Mouse (Mus musculus) liver, embryonic 13.5 days (tissue): Measurements from ENCODE around the gene 2210017I01Rik. TPM values are rescaled to one million over a fixed set of nuclear protein-coding genes. Genes with fewer than 3 reads are reported as not detected.

Experiments
- polyA plus RNA-seq: library from polyadenylated mRNA; unstranded; fragments of >200 nt; fragmentation: Nextera tagmentation; extraction: Ambion mirVana; gene quantifications from 2 replicates; pipeline ENCODE4 v1.2.1, GENCODE M21; 2015

Gene 2210017I01Rik
- polyA plus RNA-seq, 1 experiment from 2014 or later = not detected

Other genes starting within 250 kb of the 2210017I01Rik start
- gene Sprr2f, start 242.3 kb downstream of the 2210017I01Rik start, polyA plus RNA-seq = not detected in 2 replicates
- gene Sprr2h, start 221.8 kb downstream of the 2210017I01Rik start, polyA plus RNA-seq = not detected in 2 replicates
- gene Sprr2i, start 199.5 kb downstream of the 2210017I01Rik start, polyA plus RNA-seq = not detected in 2 replicates
- gene Sprr2j-ps, start 189.4 kb downstream of the 2210017I01Rik start, polyA plus RNA-seq = not detected in 2 replicates
- gene Gm9774, start 178.1 kb downstream of the 2210017I01Rik start, polyA plus RNA-seq = 9.1 and 10.0 TPM in 2 replicates
- not detected in 2 replicates for gene Sprr2k, start 174.9 kb downstream of the 2210017I01Rik start, polyA plus RNA-seq
- gene Sprr1b, start 168.7 kb downstream of the 2210017I01Rik start, polyA plus RNA-seq = not detected in 2 replicates
- not detected in 2 replicates for gene Sprr3, start 148.8 kb downstream of the 2210017I01Rik start, polyA plus RNA-seq
- not detected in 2 replicates for gene Sprr1a, start 121.6 kb downstream of the 2210017I01Rik start, polyA plus RNA-seq
- gene Sprr4, start 107.0 kb downstream of the 2210017I01Rik start, polyA plus RNA-seq = not detected in 2 replicates
- gene 2310046K23Rik, start 73.0 kb downstream of the 2210017I01Rik start, polyA plus RNA-seq = not detected in 2 replicates
- gene Ivl, start 33.8 kb downstream of the 2210017I01Rik start, polyA plus RNA-seq = 0.05 and 0.10 TPM in 2 replicates
- not detected in 2 replicates for gene Smcp, start 18.5 kb downstream of the 2210017I01Rik start, polyA plus RNA-seq
- gene Lce6a, start 14.2 kb upstream of the 2210017I01Rik start, polyA plus RNA-seq = not detected in 2 replicates
- gene Lce1a1, start 40.8 kb upstream of the 2210017I01Rik start, polyA plus RNA-seq = not detected in 2 replicates
- not detected in 2 replicates for gene Lce1b, start 49.4 kb upstream of the 2210017I01Rik start, polyA plus RNA-seq
- not detected in 2 replicates for gene Lce1a2, start 62.8 kb upstream of the 2210017I01Rik start, polyA plus RNA-seq
- not detected in 2 replicates for gene Lce1c, start 71.8 kb upstream of the 2210017I01Rik start, polyA plus RNA-seq
- gene Lce1d, start 79.7 kb upstream of the 2210017I01Rik start, polyA plus RNA-seq = not detected in 2 replicates
- not detected in 2 replicates for gene Lce1e, start 101.6 kb upstream of the 2210017I01Rik start, polyA plus RNA-seq
- not detected in 2 replicates for gene Lce1f, start 112.9 kb upstream of the 2210017I01Rik start, polyA plus RNA-seq
- not detected in 2 replicates for gene Gm38119, start 131.6 kb upstream of the 2210017I01Rik start, polyA plus RNA-seq
- gene Lce1g, start 144.8 kb upstream of the 2210017I01Rik start, polyA plus RNA-seq = not detected in 2 replicates
- not detected in 2 replicates for gene Lce1h, start 157.6 kb upstream of the 2210017I01Rik start, polyA plus RNA-seq
- gene Lce1i, start 171.4 kb upstream of the 2210017I01Rik start, polyA plus RNA-seq = not detected in 2 replicates
- gene Lce1j, start 183.0 kb upstream of the 2210017I01Rik start, polyA plus RNA-seq = not detected in 2 replicates
- gene Lce1k, start 200.4 kb upstream of the 2210017I01Rik start, polyA plus RNA-seq = not detected in 2 replicates
- gene Kprp, start 219.8 kb upstream of the 2210017I01Rik start, polyA plus RNA-seq = not detected in 2 replicates
- gene Lce1l, start 243.8 kb upstream of the 2210017I01Rik start, polyA plus RNA-seq = not detected in 2 replicates